In the genomic region with DNA sequence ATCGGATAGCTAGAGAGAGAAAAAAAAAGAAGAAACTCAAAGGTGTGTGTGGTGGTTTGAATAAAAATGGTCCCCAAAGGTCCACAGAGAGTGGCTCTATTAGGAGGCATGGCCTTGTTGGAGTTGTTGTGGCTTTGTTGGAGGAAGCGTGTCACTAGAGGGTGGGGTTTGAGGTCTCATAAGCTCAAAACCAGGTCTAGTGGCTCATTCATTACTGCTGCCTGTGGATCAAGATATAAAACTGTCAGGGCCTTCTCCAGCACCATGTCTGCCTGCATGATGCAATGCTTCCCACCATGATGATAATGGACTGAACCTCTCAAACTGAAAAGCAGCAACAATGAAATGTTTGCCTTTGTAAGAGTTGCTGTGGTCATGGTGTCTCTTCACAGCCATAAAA, we compare ENCODE assay signal across 35 mouse cellular contexts.
"Had no signal": no experiment of that assay in that cellular context is flagged by ENCODE, and none has a peak within 500 bp of the region (broad histone marks: within the 10 kb centered on the region; RNA-seq: fewer than 3 reads in every experiment).

No protein-coding gene starts in this region.

- H3K4me1 ChIP-seq: heart, embryonic 12.5 days; heart, embryonic 15.5 days; hindbrain, embryonic 10.5 days; hindbrain, embryonic 12.5 days; hindbrain, embryonic 13.5 days; hindbrain, embryonic 15.5 days; intestine, embryonic 15.5 days; kidney, embryonic 15.5 days had no signal

- H3K27ac ChIP-seq: heart, embryonic 13.5 days; heart, embryonic 15.5 days; hindbrain, embryonic 10.5 days; hindbrain, embryonic 12.5 days; hindbrain, embryonic 13.5 days; hindbrain, embryonic 14.5 days; hindbrain, embryonic 15.5 days; hindbrain, postnatal 0 days; intestine, embryonic 15.5 days; kidney, embryonic 15.5 days; kidney, postnatal 0 days; left cerebral cortex, adult 2 months had no signal

- ATAC-seq: hindbrain, embryonic 16.5 days; hindbrain, postnatal 0 days; inflammation-experienced regulatory T-cells, adult 6 months; intestine, embryonic 15.5 days; intestine, embryonic 16.5 days; intestine, postnatal 0 days had no signal

- H3K4me3 ChIP-seq: heart, embryonic 12.5 days; heart, embryonic 13.5 days; heart, embryonic 15.5 days; hindbrain, embryonic 10.5 days; hindbrain, embryonic 12.5 days; hindbrain, embryonic 13.5 days; hindbrain, embryonic 15.5 days; intestine, embryonic 15.5 days; kidney, embryonic 15.5 days; layer of hippocampus, adult 2 months; left cerebral cortex, adult 2 months had no signal

- H3K4me2 ChIP-seq: heart, embryonic 11.5 days; heart, embryonic 12.5 days; heart, embryonic 13.5 days; heart, embryonic 15.5 days; hindbrain, embryonic 12.5 days; hindbrain, embryonic 13.5 days; hindbrain, embryonic 14.5 days; hindbrain, embryonic 15.5 days; intestine, embryonic 15.5 days; kidney, embryonic 15.5 days had no signal

- H3K9ac ChIP-seq: heart, embryonic 12.5 days; heart, embryonic 13.5 days; heart, embryonic 15.5 days; hindbrain, embryonic 12.5 days; hindbrain, embryonic 13.5 days; hindbrain, embryonic 14.5 days; hindbrain, embryonic 15.5 days; intestine, embryonic 15.5 days; kidney, embryonic 15.5 days had no signal

- DNase-seq: heart, postnatal 10 days; heart, postnatal 14 days; heart, postnatal 36 days; heart, postnatal 4 days; kidney, adult 11 months; kidney, adult 18-20 months; kidney, adult 2 months; kidney, adult 8-10 months; kidney, adult 9 months; kidney, postnatal 10 days; kidney, postnatal 14 days; kidney, postnatal 25 days; kidney, postnatal 36 days; kidney, postnatal 4 days; layer of hippocampus, adult 9-11 months; layer of hippocampus, postnatal 36 days had no signal

- H3K9me3 ChIP-seq: heart, embryonic 12.5 days; heart, embryonic 13.5 days; heart, embryonic 15.5 days; hindbrain, embryonic 10.5 days; hindbrain, embryonic 12.5 days; hindbrain, embryonic 13.5 days; hindbrain, embryonic 15.5 days; intestine, embryonic 15.5 days; kidney, embryonic 15.5 days had no signal

- H3K27me3 ChIP-seq: heart, embryonic 12.5 days; heart, embryonic 13.5 days; heart, embryonic 15.5 days; hindbrain, embryonic 12.5 days; hindbrain, embryonic 13.5 days; hindbrain, embryonic 15.5 days; intestine, embryonic 15.5 days; kidney, embryonic 15.5 days had no signal
